Mouse (Mus musculus): ENCODE measurements around the gene Vmn2r72. TPM values are rescaled to one million over a fixed set of nuclear protein-coding genes. Genes with fewer than 3 reads are reported as not detected.

The Vmn2r72 gene
- polyA plus RNA-seq (2015; fragmentation: Nextera tagmentation; extraction: Ambion mirVana) = not detected in 2 replicates

DNA sequence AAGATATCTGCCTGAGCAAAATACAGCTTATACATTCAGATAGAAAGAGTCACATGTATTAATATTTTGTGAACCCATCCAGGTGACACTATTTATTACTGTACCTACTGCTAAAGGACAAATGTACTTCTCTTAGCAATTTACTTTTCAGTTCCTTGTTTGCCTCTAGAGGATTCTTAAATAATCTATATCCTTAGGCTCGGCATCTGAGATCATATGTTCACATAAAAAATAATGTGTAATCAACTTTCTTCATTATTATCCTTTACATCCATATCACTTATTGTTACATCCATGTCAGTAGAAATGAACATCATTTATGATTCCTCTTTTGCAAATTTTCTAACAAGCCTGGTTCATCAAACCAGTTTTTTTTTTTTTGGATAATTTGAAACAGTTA, at the start of gene Vmn2r72:
Gene Vmn2r72, minus strand, starts transcription at position 101 of the 400 bp plus-strand sequence.
- no peak within 1 kb of the TSS for H3K9ac ChIP-seq (replicated peaks; ENCODE audit: low read length)
- H3K9me3 ChIP-seq (ENCODE audit: low read length) = no peaks in the 10 kb centered on the region
- no peaks in the 10 kb centered on the region for H3K4me1 ChIP-seq (ENCODE audit: insufficient read depth, low read length)
- H3K27ac ChIP-seq (ENCODE audit: low read length) = no peak within 1 kb of the TSS
- H3K4me2 ChIP-seq (replicated peaks; ENCODE audit: low read depth, low read length) = no peak within 1 kb of the TSS
- no peak for ATAC-seq (ENCODE audit: low FRiP score, low TSS enrichment)
- no peaks in the 10 kb centered on the region for H3K36me3 ChIP-seq (ENCODE audit: insufficient read depth, low read length)
- no peak within 1 kb of the TSS for H3K4me3 ChIP-seq (ENCODE audit: low read length)
- H3K27me3 ChIP-seq (ENCODE audit: insufficient read depth, low read length) = no peaks in the 10 kb centered on the region
- 76% methylated on average over 1 of the region's 1 CpGs for WGBS

Other genes starting within 250 kb of the Vmn2r72 start
- gene Vmn2r71, start 192.0 kb downstream of the Vmn2r72 start, polyA plus RNA-seq (2015; fragmentation: Nextera tagmentation; extraction: Ambion mirVana) = not detected in 2 replicates
- not detected in 2 replicates for gene Vmn2r70, start 185.9 kb downstream of the Vmn2r72 start, polyA plus RNA-seq (2015; fragmentation: Nextera tagmentation; extraction: Ambion mirVana)
- not detected in 2 replicates for gene Vmn2r73, start 121.2 kb upstream of the Vmn2r72 start, polyA plus RNA-seq (2015; fragmentation: Nextera tagmentation; extraction: Ambion mirVana)
- not detected in 2 replicates for gene Vmn2r74, start 206.5 kb upstream of the Vmn2r72 start, polyA plus RNA-seq (2015; fragmentation: Nextera tagmentation; extraction: Ambion mirVana)